Mouse (Mus musculus): ENCODE data around the gene Foxn3.
A peak's percentile ranks its signal among the peaks of the same experiment; 100 is the strongest.

The Foxn3 gene

DNA sequence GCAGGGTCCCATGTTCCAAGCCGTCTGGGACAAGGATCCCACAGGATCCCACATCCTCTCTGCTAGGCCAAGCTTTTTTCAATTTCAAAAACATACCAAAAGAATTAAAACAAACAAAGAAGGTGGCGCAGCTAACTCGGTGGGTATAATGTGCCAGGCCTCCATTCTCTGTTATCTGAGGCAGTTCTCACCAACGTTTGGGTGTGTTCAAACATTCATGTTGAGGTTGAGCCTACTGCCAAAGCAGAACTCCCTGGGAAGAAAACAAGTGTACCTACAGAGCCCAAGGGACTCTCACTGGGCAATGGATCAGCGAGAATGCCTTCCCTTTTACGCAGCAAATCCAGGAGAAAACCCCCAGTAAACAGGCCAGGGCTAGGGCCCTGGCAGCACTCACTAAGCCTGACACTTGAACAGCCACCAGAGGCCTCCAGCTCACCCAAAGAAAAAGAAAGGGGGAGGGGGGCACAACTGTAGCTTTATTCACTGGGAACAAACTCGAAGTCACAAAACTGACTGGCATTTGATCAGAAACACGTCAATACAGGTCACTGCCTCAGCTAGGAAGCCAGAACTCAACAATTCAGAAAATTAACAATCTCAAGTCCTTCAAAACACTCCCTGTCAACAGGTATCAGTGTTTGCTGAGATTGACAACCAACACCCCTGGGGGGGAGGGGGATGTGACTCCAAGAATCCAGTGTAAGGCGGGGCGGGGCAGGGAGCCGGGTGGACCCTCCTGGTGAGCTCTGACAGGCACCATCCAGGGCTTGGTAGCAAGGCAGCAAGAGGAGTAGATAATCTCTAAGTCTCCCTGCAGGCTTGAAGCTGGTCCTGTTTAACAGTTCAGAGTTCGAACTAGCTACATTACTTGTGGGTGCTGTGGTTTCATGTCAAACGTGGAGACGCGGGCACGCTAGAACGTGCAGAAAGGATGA is 177.2 kb downstream of the Foxn3 start:
- DNase-seq (ENCODE audit: low read depth) = no peak

DNA sequence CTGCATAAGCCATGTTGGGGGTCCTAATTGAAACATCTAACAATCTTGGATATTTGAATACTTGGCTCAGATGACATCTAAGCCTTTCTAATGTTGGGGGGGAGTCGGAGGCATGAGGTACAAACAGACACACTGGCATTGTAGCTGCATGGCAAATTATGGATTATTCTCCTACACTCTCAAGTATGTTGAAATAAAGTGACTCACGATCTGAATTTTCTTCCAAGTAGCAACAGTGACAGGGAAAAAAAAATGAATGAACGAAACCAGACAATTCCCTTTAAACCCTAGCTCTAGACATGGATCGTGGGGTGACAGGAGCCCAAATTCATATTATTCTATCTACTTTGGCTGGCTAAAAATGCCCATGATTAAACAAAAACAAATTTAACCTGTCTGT is 178.3 kb downstream of the Foxn3 start:
- no peak for DNase-seq (ENCODE audit: low read depth)

DNA sequence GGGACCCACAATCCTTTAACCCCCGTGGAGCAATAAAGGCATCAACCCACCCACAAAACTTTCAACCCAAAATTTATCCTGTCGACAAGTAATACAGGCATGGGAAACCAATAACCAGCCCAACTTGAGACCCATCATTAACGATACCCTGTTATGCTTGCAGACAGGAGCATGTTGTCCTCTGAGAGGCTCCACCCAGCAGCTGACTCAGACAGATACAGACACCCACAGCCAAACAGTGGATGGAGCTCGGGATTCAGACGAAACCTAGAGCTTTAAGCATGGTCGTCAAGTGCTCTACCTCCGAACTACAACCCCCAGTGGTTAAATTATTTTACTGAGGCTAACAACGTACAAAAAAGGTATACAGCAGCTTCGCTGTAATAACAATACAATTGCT is 182.1 kb downstream of the Foxn3 start:
- no peak for DNase-seq (ENCODE audit: low read depth)

DNA sequence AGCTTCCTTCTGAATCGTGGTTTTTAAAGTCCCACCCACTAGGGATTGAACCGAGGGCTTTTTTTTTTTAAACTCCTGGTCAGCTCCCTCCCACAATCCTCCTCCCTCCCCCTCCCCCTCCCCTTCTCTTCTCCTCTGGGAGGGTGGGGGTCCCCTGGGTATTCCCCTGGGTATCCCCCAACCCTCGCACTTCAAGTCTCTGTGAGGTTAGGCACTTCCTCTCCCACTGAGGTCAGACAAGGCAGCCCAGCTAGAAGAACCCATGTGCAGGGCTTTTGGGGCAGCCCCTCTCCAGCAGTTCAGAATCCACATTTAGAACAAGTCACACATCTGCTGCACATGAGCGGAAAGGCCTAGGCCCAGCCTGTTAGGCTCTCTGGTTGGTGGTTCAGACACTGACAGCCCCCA is 182.5 kb downstream of the Foxn3 start:
- DNase-seq (ENCODE audit: low read depth) = no peak

DNA sequence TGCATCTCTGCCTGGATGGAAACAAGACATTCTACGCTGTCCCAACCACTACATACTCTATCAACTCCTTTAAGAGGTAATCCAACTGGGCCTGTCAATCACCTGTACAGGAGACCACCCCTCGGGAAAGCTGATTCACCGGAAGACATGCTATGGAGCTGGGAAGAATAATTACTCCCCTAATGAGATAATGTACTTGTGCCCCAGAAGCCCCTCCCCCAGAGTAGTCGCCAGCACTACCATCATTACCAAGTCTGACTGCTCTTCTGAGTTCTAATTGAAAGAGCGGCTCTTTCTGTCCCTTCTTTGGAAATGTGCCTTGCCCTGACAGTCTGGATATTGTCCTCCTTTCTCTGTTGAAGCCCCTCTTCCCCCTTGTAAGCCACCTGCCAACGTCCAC is 183.3 kb downstream of the Foxn3 start:
- no peak for DNase-seq (ENCODE audit: low read depth)

DNA sequence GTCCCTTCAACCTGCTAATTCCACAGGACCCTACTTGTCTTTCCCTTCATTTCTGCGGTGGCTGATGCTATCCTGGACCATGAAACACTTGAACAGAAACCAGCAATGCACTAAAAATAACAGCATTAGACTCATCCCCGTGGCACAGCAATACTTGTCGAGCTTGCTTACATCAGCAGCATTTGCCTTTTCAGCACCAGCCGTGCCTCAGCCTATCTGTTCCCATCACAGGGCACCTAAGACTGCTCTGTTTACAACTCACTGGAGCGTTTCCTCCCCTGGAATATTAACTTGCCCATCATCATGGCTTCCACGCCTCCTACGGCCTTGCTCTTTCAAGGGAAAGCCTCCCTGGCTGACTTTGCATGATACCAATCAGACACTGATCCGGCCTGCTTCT is 185.1 kb downstream of the Foxn3 start:
- no peak for DNase-seq (ENCODE audit: low read depth)

DNA sequence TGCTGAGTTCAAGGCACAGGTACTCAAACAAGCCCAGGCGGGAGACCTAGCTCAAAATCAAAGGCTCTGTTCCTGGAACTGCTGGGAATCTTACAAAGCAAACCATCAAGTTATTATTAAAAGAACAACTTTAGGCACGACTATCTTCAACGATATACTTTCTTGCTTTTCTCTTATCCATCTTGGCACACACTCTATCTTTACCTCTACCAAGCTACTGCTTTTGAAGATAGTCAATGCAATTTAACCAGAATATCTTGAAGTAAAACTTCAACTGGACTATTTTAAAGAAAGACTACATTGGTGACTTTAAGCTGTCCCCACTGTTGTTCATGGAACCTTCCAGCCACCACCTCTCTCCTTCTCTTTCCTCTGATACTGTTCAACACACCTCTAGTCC is 185.7 kb downstream of the Foxn3 start:
- DNase-seq (ENCODE audit: low read depth) = no peak

DNA sequence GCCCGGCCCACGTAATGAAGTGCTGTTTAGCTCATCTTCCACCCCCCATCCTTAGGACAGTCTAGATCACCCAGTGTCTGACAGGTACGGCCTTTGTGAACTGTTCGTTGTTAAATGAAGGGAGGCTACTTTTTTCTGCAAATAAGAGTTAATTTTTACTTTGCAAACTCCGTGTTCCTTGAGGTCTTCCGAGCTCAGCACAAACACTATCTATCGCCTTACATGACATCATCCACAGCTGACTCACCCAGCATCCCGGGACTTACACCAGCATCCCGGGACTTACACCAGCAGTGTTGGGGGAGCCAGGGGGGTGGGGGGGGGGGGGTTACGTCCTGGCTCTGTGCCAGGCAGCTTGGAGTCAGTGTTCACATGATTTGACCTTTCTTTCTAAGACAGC is 186.3 kb downstream of the Foxn3 start:
- DNase-seq (ENCODE audit: low read depth) = no peak

DNA sequence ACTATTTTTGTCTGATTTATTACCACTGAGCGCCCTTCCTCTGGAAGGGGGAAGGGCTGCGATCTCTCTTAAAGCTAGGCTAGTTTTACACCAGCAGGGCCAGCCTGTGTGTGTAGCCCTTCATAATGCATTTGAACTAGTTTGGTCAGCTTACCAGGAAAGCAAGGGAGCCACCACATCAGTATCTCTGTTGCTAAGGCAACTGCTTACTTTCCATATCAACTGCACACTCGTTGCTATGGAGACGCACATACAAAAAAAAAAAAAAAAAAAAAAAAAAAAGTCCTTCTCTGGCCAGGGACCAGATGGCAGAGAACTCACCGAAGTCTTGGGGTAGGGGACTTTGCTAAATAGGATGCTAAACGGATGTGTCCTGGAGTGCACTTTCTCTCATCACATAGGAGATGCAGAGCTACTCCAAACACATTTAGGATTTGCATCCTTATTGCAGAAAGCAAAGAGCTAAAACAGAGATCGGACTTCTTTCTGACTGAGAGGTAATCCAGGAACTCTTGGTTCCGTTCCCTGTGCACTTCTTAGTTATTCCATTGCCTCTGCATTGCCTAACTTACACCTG is 187.4 kb downstream of the Foxn3 start:
- no peak for DNase-seq (ENCODE audit: low read depth)

DNA sequence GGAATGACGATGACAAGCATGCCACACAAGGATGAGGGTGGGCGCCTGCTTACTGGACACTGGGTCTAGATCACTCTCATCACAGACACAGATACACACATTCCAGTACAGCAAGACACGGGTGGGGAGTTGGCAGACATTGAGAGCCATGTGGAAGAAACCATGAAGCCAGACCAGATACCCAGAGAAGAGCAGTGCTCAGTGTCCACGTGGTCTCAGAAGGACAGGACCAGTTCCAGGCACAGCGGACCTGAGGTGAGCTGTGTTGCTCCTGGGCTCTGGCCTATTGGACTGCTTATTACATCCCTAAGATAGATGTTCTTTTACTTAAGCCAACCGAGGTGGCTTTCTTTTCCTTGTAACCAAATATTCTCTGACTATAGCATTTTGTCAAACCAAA is 188.0 kb downstream of the Foxn3 start:
- DNase-seq (ENCODE audit: low read depth) = no peak

DNA sequence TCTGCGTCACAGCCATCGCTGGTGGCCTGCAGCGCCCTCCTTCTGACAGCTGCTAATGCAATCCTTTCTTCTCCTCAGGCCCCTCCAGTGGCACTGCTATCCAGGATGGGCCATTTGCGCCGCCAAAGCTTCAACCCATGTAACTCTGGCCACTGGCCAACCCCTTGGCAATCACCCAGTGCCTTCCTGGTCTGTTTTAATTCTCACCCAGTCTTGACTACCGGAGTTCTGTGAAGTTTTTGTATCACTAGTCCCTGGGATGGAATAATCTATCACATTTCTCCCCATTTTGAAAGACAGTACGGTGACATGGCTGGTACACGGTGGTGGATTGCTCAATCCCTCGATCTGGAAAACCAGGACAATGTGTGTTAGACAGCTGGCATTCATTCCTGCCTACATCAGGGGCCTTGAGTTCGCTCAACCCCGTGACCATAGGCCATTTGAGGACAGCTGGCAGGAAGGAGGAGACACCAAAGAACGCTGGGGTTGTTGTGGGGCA is 189.2 kb downstream of the Foxn3 start:
- DNase-seq (ENCODE audit: low read depth) = no peak

DNA sequence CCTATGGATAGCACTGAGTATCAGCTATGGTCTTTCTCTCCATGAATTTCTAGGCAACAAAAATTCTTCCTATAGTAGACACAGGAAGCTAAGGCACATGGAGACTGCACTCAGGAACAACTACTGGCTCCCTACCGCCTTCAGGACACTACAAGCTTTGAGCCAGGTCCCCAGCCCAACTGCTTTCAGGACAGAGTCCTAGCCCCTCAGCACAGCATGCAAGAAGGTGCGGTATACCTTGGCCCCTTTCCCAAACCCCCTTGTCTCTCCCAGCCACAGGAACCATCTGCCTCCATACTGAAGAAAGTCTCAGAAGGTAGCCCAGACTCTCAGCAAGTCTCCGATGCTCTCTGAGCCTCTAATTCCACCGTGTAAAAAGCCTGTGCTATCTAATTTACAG is 189.8 kb downstream of the Foxn3 start:
- DNase-seq (ENCODE audit: low read depth) = no peak

DNA sequence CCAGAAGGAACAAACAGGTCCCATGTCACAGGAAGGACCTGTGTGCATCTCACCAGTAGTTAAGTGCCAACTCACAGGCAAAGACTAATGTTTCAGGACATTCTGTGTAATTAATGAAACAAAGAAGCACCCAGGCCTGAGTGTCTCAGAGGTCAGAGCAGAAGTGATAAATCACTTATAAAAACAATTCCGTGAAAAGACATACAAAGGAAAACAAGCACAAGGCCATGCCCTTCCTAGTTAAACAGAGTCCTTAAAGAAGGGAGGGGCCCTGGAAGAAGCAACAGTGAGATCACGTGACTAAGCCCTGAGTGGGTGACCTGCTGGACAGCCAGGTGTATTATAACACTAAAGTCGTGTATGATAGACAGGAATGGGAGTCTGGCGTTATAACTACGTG is 191.9 kb downstream of the Foxn3 start:
- DNase-seq (ENCODE audit: low read depth) = no peak

DNA sequence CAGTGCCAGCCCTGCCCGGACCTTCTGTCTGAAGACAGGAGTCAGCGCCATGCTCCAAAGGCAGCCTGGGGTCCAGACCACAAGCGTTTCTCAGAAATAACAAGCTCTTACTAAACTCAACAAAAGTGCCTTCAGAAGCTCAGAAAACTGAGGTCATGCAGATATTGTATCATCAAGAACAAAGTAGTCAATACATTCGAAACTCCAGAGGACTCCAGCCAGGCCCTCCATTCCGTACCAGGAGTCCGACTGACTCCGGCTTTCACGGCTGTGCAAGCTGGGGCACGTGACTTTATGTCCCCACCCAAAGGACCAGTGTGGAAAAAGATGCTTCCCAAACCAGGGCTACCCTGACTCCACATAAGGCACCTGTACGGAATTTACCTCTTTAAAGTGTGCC is 195.1 kb downstream of the Foxn3 start:
- no peak for DNase-seq (ENCODE audit: low read depth)

DNA sequence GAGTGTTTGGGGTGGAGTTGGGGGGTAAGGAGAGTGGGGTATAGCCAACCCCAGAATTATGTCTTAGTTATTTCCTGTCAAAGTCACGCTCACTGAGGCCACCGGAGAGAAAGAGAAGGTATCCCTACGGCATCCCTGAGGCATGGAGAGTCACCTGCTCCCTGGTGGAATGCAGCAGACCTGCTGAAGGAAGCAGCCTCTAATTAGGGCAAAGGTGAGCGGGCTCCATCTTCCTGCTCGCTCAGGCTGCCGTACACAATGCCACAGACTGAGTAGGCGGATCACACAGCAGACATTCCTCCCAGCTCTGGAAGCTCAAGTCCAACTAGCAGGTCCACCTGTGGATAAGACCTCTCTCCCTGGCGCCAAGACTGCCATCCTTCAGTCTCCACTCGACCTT is 197.4 kb downstream of the Foxn3 start:
- no peak for DNase-seq (ENCODE audit: low read depth)

DNA sequence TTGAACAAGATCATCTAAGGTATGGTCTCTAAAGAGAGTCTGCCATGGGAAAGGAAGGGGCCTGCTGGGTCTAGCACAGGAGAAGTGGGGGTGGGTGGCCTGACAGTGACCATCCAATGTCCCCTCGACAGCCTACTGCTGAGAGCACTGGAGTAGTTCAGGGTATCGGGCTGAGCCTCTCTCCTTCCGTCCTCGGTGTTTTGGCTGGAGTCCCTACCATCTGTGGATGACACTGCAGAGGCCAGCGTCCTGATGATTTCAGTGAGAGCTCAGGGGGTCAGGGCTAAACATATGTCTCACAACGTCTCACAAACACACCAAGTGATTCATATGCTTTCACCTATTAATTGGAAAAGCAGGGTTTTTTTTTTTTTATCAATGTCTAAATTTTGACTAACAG is 199.2 kb downstream of the Foxn3 start:
- DNase-seq (ENCODE audit: low read depth) = no peak

DNA sequence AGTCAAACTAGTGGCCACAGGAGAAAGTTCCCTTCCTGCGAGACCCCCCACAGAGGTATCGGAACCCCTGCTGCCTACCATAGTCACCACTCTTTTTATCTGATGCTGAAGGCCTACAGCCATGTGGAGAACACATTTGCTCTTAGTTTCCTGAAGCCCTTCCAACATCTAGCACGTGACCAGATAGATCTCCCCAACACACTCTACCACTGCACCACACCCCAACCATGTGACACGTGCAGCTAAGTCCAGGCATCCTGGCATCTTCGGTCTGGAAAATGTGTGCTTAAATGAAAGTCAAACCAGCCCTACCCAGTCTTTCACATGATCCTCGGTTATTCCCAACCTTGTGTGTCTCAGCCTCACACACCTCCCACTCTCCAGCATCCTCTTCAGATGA is 200.4 kb downstream of the Foxn3 start:
- DNase-seq (ENCODE audit: low read depth) = no peak

DNA sequence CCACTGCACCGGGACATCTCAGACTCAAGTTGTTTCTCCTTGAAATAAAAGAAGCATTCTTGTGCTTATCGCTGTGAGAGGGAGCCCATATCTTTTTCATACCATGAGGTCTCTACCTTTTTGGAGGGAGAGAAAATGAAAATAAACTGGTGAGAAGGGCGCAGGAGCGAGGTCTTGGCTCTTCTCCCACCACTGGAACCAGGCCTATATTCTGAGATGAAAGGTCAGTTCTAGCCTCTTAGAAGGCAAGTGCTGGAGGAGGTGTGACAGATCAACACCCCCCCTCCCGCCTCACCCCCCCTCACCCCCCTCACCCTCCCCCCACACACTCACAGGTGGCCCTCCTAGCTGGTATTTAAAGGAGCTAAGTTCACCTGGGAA is 201.6 kb downstream of the Foxn3 start:
- no peak for DNase-seq (ENCODE audit: low read depth)

DNA sequence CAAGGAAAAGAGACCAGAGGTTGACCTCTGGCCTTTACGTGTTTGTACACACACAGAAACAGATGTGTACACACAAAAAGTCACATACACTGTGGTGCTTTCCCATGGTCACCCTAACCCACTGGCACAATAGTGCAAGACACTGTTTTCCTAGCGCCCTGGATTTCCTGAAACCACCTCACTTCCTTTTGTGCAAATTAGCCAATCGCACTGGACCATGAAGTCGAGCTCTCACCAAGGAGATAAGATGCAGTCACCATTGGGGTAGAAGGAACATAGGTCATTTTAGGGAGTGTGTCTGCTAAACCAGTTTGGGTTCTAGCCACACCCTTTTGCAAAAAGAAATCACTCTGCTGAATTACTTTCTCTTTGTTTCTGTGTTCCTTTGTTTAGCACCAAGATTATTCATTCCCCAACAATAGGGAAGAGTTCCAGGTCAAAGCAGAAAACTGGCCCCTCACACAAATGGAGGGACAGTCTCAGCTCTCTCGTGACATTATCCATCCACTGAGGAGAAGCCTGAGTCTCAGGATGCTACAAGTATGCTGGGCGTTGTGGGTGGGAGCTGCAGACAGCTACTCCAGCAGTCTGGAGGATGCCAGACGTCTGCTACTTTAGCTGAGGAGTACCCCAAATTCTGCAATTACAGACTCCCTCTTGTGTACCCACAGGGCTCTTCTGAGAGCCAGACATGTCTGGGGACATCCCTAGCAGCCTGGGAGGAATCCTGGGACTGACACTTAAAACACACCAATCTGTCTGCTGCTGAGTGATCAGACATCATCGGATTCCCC is 202.2 kb downstream of the Foxn3 start:
- DNase-seq (ENCODE audit: low read depth) = no peak

DNA sequence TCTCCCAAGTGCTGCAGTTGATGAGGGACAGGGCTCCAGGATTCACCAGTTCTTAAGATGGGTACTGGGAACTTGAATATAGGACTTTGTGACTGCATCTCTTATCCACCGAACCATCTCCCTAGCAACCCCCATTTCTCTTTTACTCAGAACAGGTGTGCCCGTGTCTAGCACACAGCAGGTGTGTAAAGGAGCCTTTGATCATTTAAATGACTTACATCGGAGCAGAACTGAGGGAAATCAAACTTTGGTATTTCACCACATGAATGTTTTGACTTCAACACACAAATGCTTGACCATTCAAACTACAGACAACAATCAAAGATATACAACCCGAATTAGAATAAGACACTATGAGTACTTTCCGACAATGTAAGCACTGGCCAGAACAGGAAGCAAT is 204.7 kb downstream of the Foxn3 start:
- DNase-seq (ENCODE audit: low read depth) = no peak

DNA sequence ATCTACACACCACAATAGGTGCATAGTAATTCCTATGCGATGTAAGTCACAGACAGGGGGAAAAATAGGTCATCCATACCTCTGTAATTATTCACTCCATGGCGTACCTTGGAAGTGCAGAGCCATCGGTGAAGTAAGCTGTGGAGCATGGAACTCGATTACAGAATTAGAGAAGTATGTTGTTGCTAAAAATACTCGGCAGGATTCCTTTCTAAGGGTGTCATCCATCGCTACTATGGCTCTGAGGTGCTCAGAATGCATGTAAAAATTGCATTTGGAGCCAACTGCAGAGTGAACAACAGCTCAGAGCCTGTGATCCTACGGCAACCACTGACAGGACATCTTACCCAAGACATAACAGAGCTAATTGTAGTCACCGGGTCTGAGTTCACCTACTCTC is 206.7 kb downstream of the Foxn3 start:
- no peak for DNase-seq (ENCODE audit: low read depth)

DNA sequence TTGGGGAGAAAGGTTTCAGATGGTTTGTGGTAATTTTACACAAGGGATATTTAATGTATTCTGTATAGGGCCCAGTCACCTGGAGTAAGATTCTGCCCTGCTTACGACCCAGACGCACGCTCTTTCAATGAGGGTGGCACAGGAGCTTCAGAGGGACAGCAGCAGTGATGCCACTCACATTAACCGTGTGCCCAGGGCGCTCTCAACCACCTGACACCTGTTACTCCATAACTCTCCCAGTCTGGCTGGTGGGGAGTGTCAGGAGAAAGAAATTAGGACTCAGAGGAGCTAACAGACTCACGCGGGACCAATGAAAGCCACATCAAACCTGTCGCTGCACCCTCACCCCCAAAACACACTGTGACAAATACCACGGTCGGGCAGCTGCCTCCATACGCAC is 209.7 kb downstream of the Foxn3 start:
- DNase-seq (ENCODE audit: low read depth) = no peak

DNA sequence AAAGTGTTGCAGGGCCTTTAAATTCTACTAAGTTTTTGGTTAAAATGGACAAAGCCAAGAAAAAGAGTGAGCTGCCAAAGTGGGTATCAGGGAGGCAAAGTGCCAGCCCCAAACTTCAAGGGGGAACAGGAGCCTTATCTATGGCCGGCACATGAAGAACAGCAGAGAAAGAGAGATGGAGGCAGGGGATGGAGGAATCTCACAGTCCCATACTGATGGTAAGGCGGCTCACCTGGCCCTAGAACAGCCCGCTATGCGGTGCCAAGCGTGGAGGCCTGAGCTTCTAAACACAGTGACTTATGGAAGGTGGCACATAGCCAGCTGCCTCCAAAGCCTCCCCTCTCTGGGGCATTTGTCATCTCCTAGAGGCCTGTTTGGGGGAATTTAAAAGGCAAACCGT is 210.8 kb downstream of the Foxn3 start:
- DNase-seq (ENCODE audit: low read depth) = peak; percentile 30

Measured in c-Kit-positive CD71-positive TER-119-negative erythroid progenitor cells, embryonic 14.5 days (primary cell).